Mouse (Mus musculus) brain, embryonic 14.5 days (tissue): ENCODE data around the gene 2010111I01Rik.

Experiments used
- CTCF ChIP-seq: fragments of 200-500 bp; IDR thresholded peaks from 2 replicates; pipeline ENCODE4 v1.5.1; 2012; ENCODE audit warnings: inconsistent platforms, mild to moderate bottlenecking, moderate library complexity, borderline replicate concordance; ENCODE audit not compliant: insufficient read depth, insufficient read length; ENCODE audit errors: extremely low read depth
- POLR2A ChIP-seq: fragments of 200-500 bp; IDR thresholded peaks from 2 replicates; pipeline ENCODE4 v1.6.1; 2012; ENCODE audit warnings: mild to moderate bottlenecking, inconsistent platforms, borderline replicate concordance; ENCODE audit not compliant: poor library complexity, insufficient read depth, insufficient read length, severe bottlenecking; ENCODE audit errors: extremely low read depth

DNA sequence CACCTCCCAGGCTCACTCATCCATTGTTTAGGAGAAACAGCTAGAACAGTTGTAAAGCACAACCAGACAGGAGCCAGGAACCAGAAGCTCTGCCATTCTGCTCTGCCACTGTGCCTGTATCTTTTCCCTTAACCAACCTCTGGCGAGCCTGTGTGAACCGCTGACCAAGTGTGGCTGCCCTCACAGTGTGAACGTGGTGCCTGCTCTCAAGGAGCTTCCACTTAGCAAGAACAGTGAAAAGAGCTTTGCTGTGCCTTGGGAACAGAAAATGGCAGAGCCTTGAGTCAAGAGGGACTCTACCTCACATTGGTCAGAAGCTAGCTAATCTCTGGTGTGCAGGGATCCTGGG, 207.4 kb downstream of the 2010111I01Rik start:
- TF ChIP-seq POLR2A (no peak), CTCF (no peak)
